Mouse (Mus musculus) testis, adult 2 months (tissue): ENCODE measurements around the gene Grid1. TPM values are rescaled to one million over a fixed set of nuclear protein-coding genes. Genes with fewer than 3 reads are reported as not detected.

Experiments
- H3K27ac ChIP-seq: fragments of 200-500 bp; 2 replicates; pipeline ENCODE4 v1.5.1; 2012; ENCODE audit warnings: low read depth, low read length; ENCODE audit not compliant: control insufficient read depth, insufficient read depth
- H3K27me3 ChIP-seq: fragments of 200-500 bp; 2 replicates; pipeline ENCODE4 v1.6.1; 2012; ENCODE audit warnings: mild to moderate bottlenecking, low read length, moderate library complexity; ENCODE audit not compliant: control insufficient read depth, insufficient read depth
- H3K36me3 ChIP-seq: fragments of 200-500 bp; 2 replicates; pipeline ENCODE4 v1.6.1; 2012; ENCODE audit warnings: mild to moderate bottlenecking, low read length; ENCODE audit not compliant: control insufficient read depth, insufficient read depth
- H3K4me1 ChIP-seq: fragments of 200-500 bp; 2 replicates; pipeline ENCODE4 v1.6.1; 2012; ENCODE audit warnings: low read length; ENCODE audit not compliant: control insufficient read depth, insufficient read depth
- H3K4me3 ChIP-seq: fragments of 200-500 bp; 2 replicates; pipeline ENCODE4 v1.5.1; 2012; ENCODE audit warnings: low read depth, mild to moderate bottlenecking, low read length, moderate library complexity, mixed read lengths; ENCODE audit not compliant: control insufficient read depth
- CTCF ChIP-seq: fragments of 200-500 bp; IDR thresholded peaks from 2 replicates; pipeline ENCODE4 v1.5.1; 2012; ENCODE audit warnings: low read depth, mild to moderate bottlenecking, inconsistent platforms, low read length, moderate library complexity; ENCODE audit not compliant: control insufficient read depth, insufficient read depth, insufficient replicate concordance
- POLR2A ChIP-seq: fragments of 200-500 bp; IDR thresholded peaks from 2 replicates; pipeline ENCODE4 v1.6.1; 2012; ENCODE audit warnings: low read depth, mild to moderate bottlenecking, inconsistent platforms, low read length, moderate library complexity; ENCODE audit not compliant: control insufficient read depth
- polyA plus RNA-seq: library from polyadenylated mRNA; depleted of rRNA; stranded (reverse); fragments of >200 nt; gene quantifications from 2 replicates; pipeline ENCODE4 v1.2.3, GENCODE M21; 2012

The Grid1 gene
- polyA plus RNA-seq, 1 experiment = 1.4 TPM

GRCm38 (mm10) chr14:35254477-35254876 lies 434.6 kb downstream of the Grid1 start:
- Histone ChIP-seq H3K36me3 (no peaks in the 10 kb centered on the region), H3K4me1 (no peaks in the 10 kb centered on the region), H3K27ac (no peak overlapping the region), H3K27me3 (no peaks in the 10 kb centered on the region), H3K4me3 (no peak overlapping the region)
- TF ChIP-seq POLR2A = no peak
- TF ChIP-seq CTCF = no peak

DNA sequence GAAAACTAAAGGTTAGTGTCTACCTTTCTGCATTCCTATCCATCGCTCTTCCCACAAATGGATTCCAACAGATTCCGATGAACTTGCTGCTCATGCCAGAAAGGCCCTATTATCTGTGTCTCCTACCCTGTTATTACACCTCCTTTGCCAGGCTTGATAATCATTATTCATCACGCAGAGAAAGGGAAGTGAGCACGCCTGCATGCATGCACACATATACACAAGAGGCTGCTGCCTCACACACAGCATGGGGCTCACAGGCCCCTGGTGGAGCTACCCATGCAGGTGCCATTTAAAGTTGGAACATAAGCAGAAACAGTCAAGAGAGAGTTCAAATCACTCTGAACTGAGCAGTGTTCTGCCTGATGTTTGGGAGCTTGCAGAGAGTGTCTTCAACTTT lies 450.4 kb downstream of the Grid1 start:
- Histone ChIP-seq H3K4me3 (no peak overlapping the region), H3K4me1 (no peaks in the 10 kb centered on the region), H3K27me3 (no peaks in the 10 kb centered on the region), H3K36me3 (no peaks in the 10 kb centered on the region), H3K27ac (no peak overlapping the region)
- TF ChIP-seq POLR2A = no peak
- no peak for TF ChIP-seq CTCF

DNA sequence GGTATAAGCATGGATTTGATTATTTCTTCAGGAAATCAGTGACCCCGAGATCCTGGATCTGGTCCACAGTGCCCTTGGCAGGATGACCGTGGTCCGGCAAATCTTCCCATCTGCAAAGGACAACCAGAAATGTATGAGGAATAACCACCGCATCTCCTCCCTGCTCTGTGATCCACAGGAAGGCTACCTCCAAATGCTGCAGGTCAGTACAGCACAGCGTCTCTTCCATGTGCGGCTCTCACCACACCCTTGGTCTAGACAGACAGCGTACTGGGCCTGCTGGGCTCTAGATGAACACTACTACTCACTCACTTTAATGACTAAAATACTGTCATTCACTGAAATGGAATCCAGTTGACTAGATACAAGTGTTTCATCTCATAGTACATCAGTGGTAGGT lies 489.3 kb downstream of the Grid1 start:
- TF ChIP-seq CTCF = no peak
- no peak for TF ChIP-seq POLR2A
- H3K36me3 ChIP-seq = no peaks in the 10 kb centered on the region
- no peaks in the 10 kb centered on the region for H3K27me3 ChIP-seq
- no peak overlapping the region for H3K27ac ChIP-seq
- no peaks in the 10 kb centered on the region for H3K4me1 ChIP-seq
- no peak overlapping the region for H3K4me3 ChIP-seq

DNA sequence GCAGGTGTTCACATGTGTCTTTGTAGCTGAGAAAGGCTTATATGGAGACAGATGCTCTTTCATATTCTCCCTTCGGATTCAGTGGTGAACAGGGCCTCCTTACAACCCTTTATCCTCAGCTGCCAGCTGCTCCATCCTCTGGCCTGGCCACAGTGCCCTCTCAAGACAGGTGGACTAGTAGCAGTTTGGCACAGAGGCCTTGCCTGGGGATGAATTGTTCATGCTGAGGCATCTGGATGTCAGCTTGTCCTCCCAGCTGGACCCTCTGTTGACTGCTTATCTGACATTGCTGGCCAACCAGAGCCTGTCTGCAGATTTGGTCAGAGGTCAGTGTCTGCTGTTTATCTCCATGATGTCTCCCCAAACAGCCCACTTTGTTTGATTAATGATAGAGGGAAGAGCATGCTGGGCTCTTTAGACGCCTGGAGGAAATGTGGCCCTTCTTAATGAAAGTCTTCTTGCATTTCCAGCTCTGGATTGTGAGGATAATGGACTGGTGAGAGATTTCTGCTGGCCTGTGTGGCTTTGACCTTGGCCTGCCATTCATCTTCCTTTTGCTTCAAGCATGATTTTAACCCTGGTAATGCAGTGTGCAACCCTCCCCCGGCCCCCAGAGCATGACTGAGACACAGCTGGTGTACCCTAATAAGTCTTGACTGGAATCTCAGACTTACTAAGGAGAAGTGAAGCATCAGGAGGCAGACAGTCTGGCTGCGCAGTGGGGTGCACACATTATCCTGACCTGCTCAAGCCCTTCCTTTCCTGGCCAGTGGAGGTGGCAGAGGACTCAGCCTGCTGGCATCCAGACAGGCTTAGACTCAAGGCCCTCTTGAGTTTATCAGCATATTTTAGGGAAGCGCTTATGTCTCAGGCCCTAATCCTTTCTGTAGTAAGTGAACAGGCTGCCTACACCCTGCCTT lies 493.7 kb downstream of the Grid1 start:
- no peak for TF ChIP-seq CTCF
- no peak for TF ChIP-seq POLR2A
- Histone ChIP-seq H3K27me3 (no peaks in the 10 kb centered on the region), H3K36me3 (no peaks in the 10 kb centered on the region), H3K27ac (no peak overlapping the region), H3K4me3 (no peak overlapping the region), H3K4me1 (no peaks in the 10 kb centered on the region)

DNA sequence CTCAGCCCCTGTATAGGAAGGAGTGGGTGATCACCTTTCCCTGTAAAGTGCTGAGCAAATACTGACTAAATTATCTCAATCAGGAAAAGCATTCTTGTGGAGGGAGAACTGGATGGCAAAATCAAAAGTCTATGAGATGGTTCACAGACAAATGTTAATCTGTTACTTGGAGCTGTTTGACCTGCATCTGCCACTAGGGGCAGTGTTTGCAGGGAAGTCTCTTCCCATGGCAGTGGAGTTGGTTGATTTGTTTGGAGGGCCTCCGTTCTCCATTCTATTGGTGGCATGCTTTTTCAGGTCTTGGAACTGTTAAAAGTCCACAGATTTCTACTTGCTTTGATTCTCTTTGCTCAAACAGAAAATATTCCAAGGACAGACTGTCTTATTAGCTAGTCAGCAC lies 506.4 kb downstream of the Grid1 start:
- Histone ChIP-seq H3K27ac (no peak overlapping the region), H3K36me3 (no peaks in the 10 kb centered on the region), H3K4me3 (no peak overlapping the region), H3K4me1 (peaks cover 2% of the 10 kb centered on the region; the same call in 1 of the 2 replicates), H3K27me3 (no peaks in the 10 kb centered on the region)
- TF ChIP-seq POLR2A (no peak), CTCF (peak; percentile 42; the same call in 1 of the 2 replicates)

- no peak overlapping the region for H3K27ac ChIP-seq
- H3K4me1 ChIP-seq = no peaks in the 10 kb centered on the region
- H3K27me3 ChIP-seq = no peaks in the 10 kb centered on the region
- TF ChIP-seq CTCF = no peak
- no peak for TF ChIP-seq POLR2A
- no peaks in the 10 kb centered on the region for H3K36me3 ChIP-seq
- no peak overlapping the region for H3K4me3 ChIP-seq
These were observed 516.7 kb downstream of the Grid1 start for GRCm38 (mm10) chr14:35336561-35336960.

DNA sequence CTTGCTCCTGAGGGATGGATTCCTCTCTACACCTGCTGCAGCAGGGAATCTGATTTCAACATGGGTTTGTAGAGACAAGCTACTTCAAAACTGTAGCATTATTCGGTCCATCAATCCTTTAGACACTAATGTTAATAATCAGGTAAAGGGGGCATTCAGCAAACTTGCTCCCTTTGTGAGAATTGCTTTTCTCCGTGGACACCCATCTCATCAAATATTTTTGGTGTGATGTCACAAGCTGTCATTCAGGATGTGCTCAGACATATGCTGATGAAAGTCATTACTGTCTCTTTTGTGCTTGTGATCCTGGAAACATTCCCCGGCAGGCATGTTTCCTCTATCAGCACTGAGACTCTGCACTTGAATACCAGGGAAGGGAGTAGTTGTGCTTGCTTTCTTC lies 536.1 kb downstream of the Grid1 start:
- Histone ChIP-seq H3K4me3 (no peak overlapping the region), H3K27me3 (no peaks in the 10 kb centered on the region), H3K4me1 (no peaks in the 10 kb centered on the region), H3K27ac (no peak overlapping the region), H3K36me3 (no peaks in the 10 kb centered on the region)
- no peak for TF ChIP-seq POLR2A
- TF ChIP-seq CTCF = no peak
